Mouse (Mus musculus) ES-E14 (cell line): ENCODE data around the gene Selenof.

Experiments
- CHD2 ChIP-seq: IDR thresholded peaks from 2 replicates; pipeline ENCODE4 v1.6.1; 2014; ENCODE audit warnings: mild to moderate bottlenecking, low read depth, low read length, inconsistent platforms
- MAFK ChIP-seq: IDR thresholded peaks from 2 replicates; pipeline ENCODE4 v1.6.1; 2014; ENCODE audit warnings: mild to moderate bottlenecking, low read depth, low read length, inconsistent platforms; ENCODE audit not compliant: insufficient read depth

DNA sequence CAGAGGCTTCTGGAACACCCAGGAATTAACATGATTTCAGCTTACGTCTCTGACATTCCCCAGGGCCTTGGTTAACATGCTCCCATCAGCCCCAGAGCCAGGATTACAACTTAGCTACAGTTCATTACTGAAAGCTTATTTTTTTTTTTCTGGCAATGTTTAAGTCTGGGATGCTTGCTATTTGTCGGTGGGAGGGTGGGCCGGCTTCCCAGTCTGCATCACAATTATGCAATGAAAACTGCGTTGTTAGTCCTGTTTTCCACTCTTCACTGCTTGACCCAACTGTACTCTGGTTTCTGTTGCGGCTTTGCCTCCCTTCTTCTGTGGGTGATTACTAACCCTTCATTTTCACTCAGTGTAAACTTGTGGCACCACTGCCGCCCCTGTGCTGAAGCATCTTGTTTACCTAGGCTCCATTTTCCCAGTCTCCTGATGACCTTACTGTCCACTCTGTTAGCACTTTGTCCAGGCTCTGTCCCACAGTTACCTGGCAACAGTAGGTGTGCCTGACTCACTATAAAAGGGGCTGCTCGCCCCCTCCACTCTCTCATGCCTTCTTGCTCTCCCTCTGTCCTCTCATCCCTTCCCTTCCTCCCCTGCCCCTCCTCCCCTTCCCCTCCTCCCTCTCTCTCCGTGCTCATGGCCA, 41.6 kb downstream of the Selenof start:
- TF ChIP-seq MAFK (no peak), CHD2 (no peak)
